Mouse (Mus musculus): ENCODE data around the gene Arl10. TPM values are rescaled to one million over a fixed set of nuclear protein-coding genes. Genes with fewer than 3 reads are reported as not detected.

Arl10 gene
- polyA plus RNA-seq, 1 experiment = 10.3 TPM

- TF ChIP-seq CTCF (IDR thresholded peaks at IDR 0.05; ENCODE audit: low read depth, low read length) = no peak
- Histone ChIP-seq H3K27ac (ENCODE audit: insufficient read depth, low read length) (0 out of 2 replicates have a peak overlapping the region, but pooled peaks have one; percentile 7), H3K4me3 (ENCODE audit: low read depth, low read length) (peak overlapping the region; percentile 78), H3K9me3 (replicated peaks; ENCODE audit: control insufficient read depth, insufficient read depth, low read length, poor library complexity, severe bottlenecking) (no peaks in the 10 kb centered on the region), H3K36me3 (ENCODE audit: control insufficient read depth, insufficient read depth, low read length, poor library complexity, severe bottlenecking) (peaks cover 32% of the 10 kb centered on the region), H3K4me1 (ENCODE audit: control insufficient read depth, insufficient read depth, low read length) (no peaks in the 10 kb centered on the region), H3K9ac (ENCODE audit: low read depth, poor library complexity, severe bottlenecking) (peak overlapping the region; percentile 78), H3K27me3 (ENCODE audit: control insufficient read depth, insufficient read depth, low read length, poor library complexity, severe bottlenecking) (no peaks in the 10 kb centered on the region)
Observed at GRCm38 (mm10) chr13:54589414-54589995, 14.7 kb downstream of the Arl10 start.

GRCm38 (mm10) chr13:54589996-54590951, 15.5 kb downstream of the Arl10 start, which contains the start of the genes Nop16 and Higd2a:
TSS of gene Nop16 (minus strand) at chr13:54590090.
TSS of gene Higd2a (plus strand) at chr13:54590207.
- TF ChIP-seq CTCF (IDR thresholded peaks at IDR 0.05; ENCODE audit: low read depth, low read length) (no peak), EP300 (IDR thresholded peaks at IDR 0.05; ENCODE audit: insufficient read depth, low read depth, low read length) (0 out of 2 replicates have a peak, but pooled peaks have one; percentile 6), POLR2A (IDR thresholded peaks at IDR 0.05; ENCODE audit: insufficient read depth, low read length) (peak; percentile 75)
- Histone ChIP-seq H3K27me3 (ENCODE audit: control insufficient read depth, insufficient read depth, low read length, poor library complexity, severe bottlenecking) (no peaks in the 10 kb centered on the region), H3K4me3 (ENCODE audit: low read depth, low read length) (peak within 1 kb of the TSS; percentile 98), H3K9ac (ENCODE audit: low read depth, poor library complexity, severe bottlenecking) (peak within 1 kb of the TSS; percentile 78), H3K9me3 (replicated peaks; ENCODE audit: control insufficient read depth, insufficient read depth, low read length, poor library complexity, severe bottlenecking) (no peaks in the 10 kb centered on the region), H3K4me1 (ENCODE audit: control insufficient read depth, insufficient read depth, low read length) (no peaks in the 10 kb centered on the region), H3K36me3 (ENCODE audit: control insufficient read depth, insufficient read depth, low read length, poor library complexity, severe bottlenecking) (peaks cover 24% of the 10 kb centered on the region), H3K27ac (ENCODE audit: insufficient read depth, low read length) (peak within 1 kb of the TSS; percentile 7; the same call in 1 of the 2 replicates)

GRCm38 (mm10) chr13:54591776-54592356, 17.1 kb downstream of the Arl10 start:
- H3K27ac ChIP-seq (ENCODE audit: insufficient read depth, low read length) = no peak overlapping the region
- no peaks in the 10 kb centered on the region for H3K4me1 ChIP-seq (ENCODE audit: control insufficient read depth, insufficient read depth, low read length)
- H3K27me3 ChIP-seq (ENCODE audit: control insufficient read depth, insufficient read depth, low read length, poor library complexity, severe bottlenecking) = no peaks in the 10 kb centered on the region
- H3K4me3 ChIP-seq (ENCODE audit: low read depth, low read length) = no peak overlapping the region
- TF ChIP-seq CTCF (IDR thresholded peaks at IDR 0.05; ENCODE audit: low read depth, low read length) = no peak
- no peak for TF ChIP-seq POLR2A (IDR thresholded peaks at IDR 0.05; ENCODE audit: insufficient read depth, low read length)
- TF ChIP-seq EP300 (IDR thresholded peaks at IDR 0.05; ENCODE audit: insufficient read depth, low read depth, low read length) = no peak
- no peaks in the 10 kb centered on the region for H3K9me3 ChIP-seq (replicated peaks; ENCODE audit: control insufficient read depth, insufficient read depth, low read length, poor library complexity, severe bottlenecking)
- no peak overlapping the region for H3K9ac ChIP-seq (ENCODE audit: low read depth, poor library complexity, severe bottlenecking)
- peaks cover 14% of the 10 kb centered on the region for H3K36me3 ChIP-seq (ENCODE audit: control insufficient read depth, insufficient read depth, low read length, poor library complexity, severe bottlenecking)

GRCm38 (mm10) chr13:54593617-54594016, 18.8 kb downstream of the Arl10 start:
- Histone ChIP-seq H3K4me3 (ENCODE audit: low read depth, low read length) (no peak overlapping the region), H3K36me3 (ENCODE audit: control insufficient read depth, insufficient read depth, low read length, poor library complexity, severe bottlenecking) (peaks cover under 1% of the 10 kb centered on the region; the same call in 1 of the 2 replicates), H3K4me1 (ENCODE audit: control insufficient read depth, insufficient read depth, low read length) (no peaks in the 10 kb centered on the region), H3K9me3 (replicated peaks; ENCODE audit: control insufficient read depth, insufficient read depth, low read length, poor library complexity, severe bottlenecking) (no peaks in the 10 kb centered on the region), H3K27ac (ENCODE audit: insufficient read depth, low read length) (no peak overlapping the region), H3K27me3 (ENCODE audit: control insufficient read depth, insufficient read depth, low read length, poor library complexity, severe bottlenecking) (no peaks in the 10 kb centered on the region), H3K9ac (ENCODE audit: low read depth, poor library complexity, severe bottlenecking) (no peak overlapping the region)
- TF ChIP-seq POLR2A (IDR thresholded peaks at IDR 0.05; ENCODE audit: insufficient read depth, low read length) = no peak
- TF ChIP-seq EP300 (IDR thresholded peaks at IDR 0.05; ENCODE audit: insufficient read depth, low read depth, low read length) = no peak
- no peak for TF ChIP-seq CTCF (IDR thresholded peaks at IDR 0.05; ENCODE audit: low read depth, low read length)

- no peaks in the 10 kb centered on the region for H3K4me1 ChIP-seq (ENCODE audit: control insufficient read depth, insufficient read depth, low read length)
- no peaks in the 10 kb centered on the region for H3K36me3 ChIP-seq (ENCODE audit: control insufficient read depth, insufficient read depth, low read length, poor library complexity, severe bottlenecking)
- no peak overlapping the region for H3K27ac ChIP-seq (ENCODE audit: insufficient read depth, low read length)
- H3K4me3 ChIP-seq (ENCODE audit: low read depth, low read length) = no peak overlapping the region
- no peak for TF ChIP-seq CTCF (IDR thresholded peaks at IDR 0.05; ENCODE audit: low read depth, low read length)
- no peak for TF ChIP-seq POLR2A (IDR thresholded peaks at IDR 0.05; ENCODE audit: insufficient read depth, low read length)
- TF ChIP-seq EP300 (IDR thresholded peaks at IDR 0.05; ENCODE audit: insufficient read depth, low read depth, low read length) = no peak
- no peaks in the 10 kb centered on the region for H3K27me3 ChIP-seq (ENCODE audit: control insufficient read depth, insufficient read depth, low read length, poor library complexity, severe bottlenecking)
- H3K9me3 ChIP-seq (replicated peaks; ENCODE audit: control insufficient read depth, insufficient read depth, low read length, poor library complexity, severe bottlenecking) = no peaks in the 10 kb centered on the region
- H3K9ac ChIP-seq (ENCODE audit: low read depth, poor library complexity, severe bottlenecking) = no peak overlapping the region
Observed at GRCm38 (mm10) chr13:54596107-54596690, 21.4 kb downstream of the Arl10 start.

Measured in ES-Bruce4 (cell line).